Mouse (Mus musculus): ENCODE results near the gene Smg9. TPM values are rescaled to one million over a fixed set of nuclear protein-coding genes. Genes with fewer than 3 reads are reported as not detected.

The Smg9 gene
- polyA plus RNA-seq, 1 experiment from 2014 or later: 33.3 TPM

DNA sequence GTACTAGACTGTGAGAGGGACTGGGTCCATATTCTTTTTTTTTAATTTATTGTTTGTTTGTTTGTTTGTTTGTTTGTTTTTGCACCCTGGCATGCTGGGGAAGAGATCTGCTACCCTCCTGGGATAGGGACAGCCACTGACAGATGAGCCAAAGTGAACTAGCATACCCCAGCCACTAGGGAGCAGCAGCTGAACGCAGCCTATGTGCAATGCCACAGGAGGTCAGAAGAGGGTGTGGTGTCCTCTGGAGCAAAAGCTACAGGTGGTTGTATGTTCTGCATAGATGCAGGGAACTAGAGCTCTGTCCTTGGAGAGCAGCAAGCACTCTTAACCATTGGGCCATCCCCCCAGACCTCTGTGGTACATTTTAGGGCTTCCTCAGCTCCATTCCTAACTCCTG lies 42.4 kb downstream of the Smg9 start:
- peak; percentile 87 for DNase-seq (ENCODE audit: low spot score)

DNA sequence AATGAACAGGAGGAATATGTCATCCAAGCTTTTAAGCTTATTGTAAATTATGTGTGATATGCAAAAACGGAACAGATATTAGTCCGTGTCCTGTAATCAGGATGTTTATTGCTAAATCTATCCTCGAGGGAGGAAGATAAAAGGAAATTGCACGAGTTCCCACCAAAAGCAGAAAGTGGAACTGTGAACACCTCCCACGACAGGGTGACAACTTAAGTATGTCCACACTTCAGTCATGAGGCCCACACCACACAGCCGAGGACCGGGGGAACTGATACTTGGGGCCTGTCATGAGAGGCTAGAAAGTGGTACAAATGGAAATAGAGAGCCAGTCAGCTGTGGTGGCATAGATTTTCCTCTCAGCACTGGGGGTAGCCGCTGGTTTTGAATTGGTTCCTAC lies 42.9 kb downstream of the Smg9 start:
- DNase-seq (ENCODE audit: low spot score): no peak

DNA sequence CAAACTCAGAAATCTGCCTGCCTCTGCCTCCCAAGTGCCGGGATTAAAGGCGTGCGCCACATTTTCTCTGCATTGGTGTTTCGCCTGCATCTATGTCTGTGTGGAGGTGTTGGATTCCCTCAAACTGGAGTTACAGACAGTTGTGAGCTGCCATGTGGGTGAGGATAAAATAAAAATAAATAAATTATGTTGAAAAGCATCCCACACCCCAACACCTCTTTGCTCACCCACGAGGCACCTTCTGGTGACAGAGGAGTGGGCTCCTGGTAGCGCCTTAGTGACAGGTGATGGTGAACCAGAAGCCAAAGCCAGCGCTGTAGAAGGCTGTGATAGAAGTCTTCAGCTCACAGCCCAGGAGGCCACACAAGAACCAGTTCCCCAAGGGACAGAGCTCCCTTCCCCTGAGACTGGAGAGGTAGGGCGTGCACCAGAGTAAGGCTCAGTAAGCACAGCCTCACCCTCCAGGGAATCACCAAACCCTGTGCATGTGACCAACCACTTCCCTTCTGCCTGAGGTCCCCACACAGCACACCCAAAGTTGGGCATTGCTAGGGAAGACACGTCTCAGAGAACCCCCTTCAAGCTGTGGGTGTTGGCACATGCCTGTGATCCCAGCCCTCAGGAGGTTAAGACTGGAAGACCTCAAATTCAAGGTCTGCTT lies 46.0 kb downstream of the Smg9 start:
- DNase-seq (ENCODE audit: low spot score): no peak

DNA sequence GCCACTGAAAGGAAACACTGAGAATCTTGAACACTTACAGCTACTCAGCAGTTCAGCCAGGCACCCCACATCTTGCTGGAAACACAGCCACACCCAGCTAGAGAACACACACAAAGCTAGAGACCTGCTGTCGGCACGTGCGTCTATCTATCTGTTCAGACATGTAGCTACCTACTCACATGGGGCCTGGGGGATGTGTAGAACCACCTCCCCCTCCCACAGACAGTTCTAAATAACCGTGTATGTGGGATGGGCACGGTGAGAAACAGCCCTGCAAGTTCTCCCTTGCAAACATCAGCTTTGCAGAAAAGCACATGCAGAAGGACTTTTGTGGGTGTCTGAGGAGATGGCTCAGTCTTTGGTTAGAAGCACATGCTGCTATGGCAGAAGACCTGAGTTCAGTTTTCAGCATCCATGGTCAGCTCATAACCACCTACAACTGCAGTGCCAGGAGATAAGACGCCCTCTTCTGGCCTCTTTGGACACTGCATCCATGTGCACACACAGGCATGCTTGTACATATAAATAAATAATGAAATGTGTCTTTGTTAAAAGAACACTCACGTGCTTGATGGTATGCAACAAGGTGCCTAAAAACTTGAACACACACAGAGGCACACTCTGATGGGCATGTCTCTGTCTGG lies 47.4 kb downstream of the Smg9 start:
- DNase-seq (ENCODE audit: low spot score): no peak

DNA sequence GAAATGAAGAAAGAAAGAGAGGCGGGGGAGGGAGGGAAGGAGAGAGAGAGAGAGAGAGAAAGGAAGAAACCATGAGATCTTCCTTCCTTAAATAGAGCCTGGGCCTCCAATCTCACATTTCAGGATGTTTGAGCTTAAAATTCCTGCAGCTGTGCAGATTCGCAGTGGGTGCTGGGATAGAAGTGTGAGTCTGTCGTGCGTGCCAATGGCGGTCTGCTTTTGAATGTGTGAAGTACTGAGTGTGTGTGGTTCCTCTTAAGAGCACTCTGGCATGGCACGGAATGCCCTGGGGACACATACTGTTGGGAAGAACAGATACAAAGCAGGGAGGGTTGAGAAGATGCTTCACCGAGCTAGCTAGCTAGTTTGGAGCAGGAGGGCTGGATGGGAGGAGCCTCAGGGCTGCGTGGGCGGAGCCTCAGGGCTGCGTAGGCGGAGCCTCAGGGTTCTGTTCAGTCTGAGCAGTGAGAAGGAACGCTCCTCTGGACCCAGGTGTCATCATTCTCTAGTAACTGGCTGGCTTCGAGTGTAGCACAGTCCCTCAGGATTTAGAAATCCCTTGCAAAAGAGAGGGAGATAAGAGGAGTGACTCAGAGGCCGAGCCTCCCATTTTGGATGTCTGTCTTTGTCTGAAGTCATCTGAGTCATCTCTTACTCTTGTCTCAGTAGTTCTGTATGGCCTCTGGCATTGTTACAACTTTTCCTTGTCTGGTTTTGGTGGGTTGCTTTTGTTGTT lies 49.5 kb downstream of the Smg9 start:
- DNase-seq (ENCODE audit: low spot score): no peak

DNA sequence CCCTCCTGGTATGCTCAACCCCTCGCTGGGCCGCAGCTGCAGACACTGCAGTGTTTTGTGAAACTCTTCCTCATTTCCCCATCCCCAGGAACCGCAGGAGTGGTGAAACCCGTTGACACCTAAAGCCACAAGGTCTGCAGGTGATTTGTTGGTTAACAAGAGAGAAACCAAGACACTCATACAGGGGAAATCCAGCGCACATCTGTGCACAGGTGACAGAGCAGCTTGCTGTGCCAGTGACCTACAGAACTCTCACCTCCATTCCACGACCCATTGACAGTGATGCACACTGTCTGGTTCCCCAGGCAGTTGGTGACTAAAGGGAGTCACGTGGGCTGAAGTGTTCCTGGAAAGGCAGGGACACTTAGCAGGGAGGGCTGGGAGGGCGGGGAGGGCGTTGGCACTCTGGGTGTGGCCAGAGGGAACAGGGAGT lies 51.2 kb downstream of the Smg9 start:
- peak; percentile 64 for DNase-seq (ENCODE audit: low spot score)

DNA sequence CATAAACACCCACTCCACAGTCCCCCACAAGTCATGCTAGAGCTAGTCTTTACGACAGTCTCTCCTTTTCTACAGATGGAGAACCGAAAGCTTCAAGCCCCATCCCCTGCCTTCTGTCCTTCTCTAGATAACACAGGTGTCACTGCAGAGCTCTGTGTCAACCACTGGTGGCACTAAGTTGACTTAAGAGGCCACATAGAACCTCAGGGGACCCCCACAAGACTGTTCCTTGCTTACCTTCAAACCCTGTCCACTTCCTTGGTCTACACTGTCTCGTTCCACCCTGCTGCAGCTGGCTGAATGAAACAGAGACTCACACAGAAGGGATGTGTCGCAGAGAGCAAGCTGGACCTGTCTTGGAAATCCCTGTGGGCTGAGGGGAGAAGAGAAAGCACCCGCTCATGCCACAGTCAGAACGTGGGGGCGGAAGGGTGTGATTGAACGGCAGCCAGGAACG lies 52.5 kb downstream of the Smg9 start, which contains the start of gene Irgc1:
Gene Irgc1 (minus strand): TSS at position 443 of the 457 bp plus-strand sequence.
- DNase-seq (ENCODE audit: low spot score): peak; percentile 55

DNA sequence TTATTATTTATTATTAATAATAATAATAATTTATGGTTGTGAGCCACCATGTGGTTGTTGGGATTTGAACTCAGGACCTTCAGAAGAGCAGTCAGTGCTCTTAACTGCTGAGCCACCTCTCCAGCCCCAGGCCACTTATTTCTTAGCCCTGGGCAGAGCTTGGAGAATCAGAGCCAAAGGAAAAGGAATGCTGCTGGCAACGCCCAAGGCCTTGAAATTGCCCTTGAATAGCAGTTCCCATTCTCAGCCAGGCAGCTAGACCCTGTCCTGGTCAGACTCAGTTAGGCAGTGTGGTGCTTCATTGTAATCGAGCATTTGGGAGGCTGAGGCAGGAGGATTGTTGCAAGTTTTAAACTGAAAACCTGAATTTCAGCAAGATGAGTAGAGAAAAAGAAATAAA lies 54.8 kb downstream of the Smg9 start:
- no peak for DNase-seq (ENCODE audit: low spot score)

DNA sequence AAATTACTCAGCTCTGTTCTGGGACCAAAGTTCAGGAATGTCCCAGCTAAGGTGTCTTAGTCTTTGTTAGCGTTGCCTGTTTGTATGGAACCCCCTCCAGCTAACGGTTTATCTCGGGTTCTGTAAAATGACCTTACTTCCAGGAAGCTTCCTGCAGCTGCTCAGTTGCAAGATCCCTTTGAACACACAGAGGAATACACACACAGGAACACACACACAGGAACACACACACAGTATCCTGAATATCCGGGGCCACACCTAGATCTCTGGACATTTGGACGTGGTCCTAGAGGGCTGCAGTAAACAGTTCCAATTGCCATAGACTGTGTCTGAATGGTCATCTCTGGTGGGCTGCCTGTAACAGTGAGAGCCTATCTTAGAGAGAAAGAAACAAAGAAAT lies 56.3 kb downstream of the Smg9 start:
- no peak for DNase-seq (ENCODE audit: low spot score)

DNA sequence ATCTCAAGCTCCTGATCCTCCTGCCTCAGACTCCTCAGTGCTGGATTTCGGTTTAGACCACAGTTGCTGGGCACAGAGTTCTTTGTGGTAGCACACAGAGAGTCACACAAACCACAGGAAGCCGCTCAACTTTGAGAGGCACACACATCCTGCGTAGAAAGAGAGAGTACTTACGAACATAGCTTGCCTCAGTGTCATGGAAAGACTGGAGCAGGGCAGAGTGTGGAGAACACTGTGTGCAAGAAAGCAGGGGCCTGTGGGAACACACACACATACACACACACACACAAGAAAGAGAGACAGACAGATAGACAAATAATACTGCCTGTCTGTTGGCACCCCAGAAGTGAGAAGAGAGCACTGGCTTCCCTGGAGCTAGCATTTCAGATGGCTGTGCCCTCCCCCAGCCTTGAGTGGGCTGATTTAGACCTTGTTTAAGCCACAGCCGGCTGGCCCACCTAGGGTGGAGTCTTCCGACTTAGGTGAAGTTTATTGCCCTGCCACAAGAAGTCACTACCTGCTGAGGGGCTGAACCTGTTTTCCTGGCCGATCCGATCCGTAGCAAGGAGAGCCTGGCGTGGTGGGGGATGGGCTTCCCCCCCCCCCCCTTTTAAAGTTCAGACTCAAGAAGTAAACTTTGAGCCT lies 58.4 kb downstream of the Smg9 start:
- DNase-seq (ENCODE audit: low spot score): peak; percentile 92

DNA sequence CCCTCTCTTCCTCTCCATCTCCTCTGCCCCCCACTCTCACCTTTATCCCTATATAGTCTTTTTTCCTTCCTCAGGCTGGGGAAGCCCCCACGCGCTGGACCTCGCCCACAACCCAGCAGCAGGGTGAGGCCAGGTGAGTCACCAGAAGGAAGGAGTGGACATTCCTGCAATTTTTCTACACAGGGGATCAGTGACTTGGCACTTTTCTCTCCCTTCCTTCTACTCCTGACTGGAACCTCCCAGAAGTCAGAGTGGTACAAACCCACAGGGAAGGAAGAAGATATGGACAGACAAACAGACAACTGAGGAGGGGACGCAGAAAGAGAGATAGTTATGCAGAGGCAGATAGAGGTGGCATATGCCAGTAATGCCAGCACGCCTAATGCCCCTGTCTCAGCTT lies 60.0 kb downstream of the Smg9 start:
- no peak for DNase-seq (ENCODE audit: low spot score)

DNA sequence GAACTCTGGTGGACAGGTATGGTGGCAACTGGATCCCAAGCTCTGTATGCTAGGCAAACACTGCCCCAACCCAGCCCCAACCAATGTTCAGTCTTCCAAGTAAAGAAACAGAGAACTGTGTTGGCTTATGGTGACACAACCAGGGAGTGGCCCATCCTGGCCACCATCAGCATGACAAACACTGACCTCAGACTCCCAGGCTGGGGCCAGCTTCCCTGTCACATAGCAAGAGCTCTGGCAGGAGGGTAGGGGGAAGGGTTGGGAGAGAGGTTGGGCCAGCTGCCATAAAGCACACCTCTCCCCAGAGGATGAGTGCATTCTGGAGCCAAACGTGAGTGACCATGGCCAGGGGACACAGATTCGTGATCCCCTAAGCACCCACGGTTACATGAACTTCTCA lies 60.4 kb downstream of the Smg9 start:
- DNase-seq (ENCODE audit: low spot score): no peak

DNA sequence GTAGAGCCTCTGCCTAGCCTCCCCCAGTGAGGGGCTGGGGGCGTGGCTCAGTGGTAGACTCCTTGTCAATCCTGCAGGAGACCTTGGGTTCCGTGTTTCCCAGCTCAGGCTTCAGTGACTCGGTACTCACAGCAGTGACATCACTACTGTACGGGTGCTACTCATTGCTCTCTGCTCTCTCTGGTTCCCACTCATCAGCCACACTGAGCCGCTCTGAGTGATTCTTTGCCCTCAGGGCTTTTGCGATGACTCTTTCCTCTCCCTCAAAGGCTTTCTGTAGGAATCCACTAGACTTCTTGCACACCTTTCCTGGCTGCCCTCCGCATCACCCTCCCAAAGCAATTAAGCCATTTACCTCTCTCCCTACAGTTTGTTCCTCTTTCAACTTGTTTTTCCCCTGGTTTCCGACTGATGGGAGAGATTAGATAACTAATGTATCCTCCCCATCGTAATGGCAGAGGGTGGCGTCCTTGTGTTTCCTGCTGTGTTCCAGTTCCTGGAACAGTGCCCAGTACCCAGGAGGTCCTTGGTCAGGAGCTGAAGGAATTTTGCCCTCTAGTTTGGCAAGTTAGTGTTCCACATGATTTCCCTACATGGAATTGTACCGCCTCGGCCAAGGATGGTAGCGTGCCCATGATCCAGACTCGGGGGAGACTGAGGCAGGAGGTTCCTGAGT lies 62.1 kb downstream of the Smg9 start:
- DNase-seq (ENCODE audit: low spot score): no peak

DNA sequence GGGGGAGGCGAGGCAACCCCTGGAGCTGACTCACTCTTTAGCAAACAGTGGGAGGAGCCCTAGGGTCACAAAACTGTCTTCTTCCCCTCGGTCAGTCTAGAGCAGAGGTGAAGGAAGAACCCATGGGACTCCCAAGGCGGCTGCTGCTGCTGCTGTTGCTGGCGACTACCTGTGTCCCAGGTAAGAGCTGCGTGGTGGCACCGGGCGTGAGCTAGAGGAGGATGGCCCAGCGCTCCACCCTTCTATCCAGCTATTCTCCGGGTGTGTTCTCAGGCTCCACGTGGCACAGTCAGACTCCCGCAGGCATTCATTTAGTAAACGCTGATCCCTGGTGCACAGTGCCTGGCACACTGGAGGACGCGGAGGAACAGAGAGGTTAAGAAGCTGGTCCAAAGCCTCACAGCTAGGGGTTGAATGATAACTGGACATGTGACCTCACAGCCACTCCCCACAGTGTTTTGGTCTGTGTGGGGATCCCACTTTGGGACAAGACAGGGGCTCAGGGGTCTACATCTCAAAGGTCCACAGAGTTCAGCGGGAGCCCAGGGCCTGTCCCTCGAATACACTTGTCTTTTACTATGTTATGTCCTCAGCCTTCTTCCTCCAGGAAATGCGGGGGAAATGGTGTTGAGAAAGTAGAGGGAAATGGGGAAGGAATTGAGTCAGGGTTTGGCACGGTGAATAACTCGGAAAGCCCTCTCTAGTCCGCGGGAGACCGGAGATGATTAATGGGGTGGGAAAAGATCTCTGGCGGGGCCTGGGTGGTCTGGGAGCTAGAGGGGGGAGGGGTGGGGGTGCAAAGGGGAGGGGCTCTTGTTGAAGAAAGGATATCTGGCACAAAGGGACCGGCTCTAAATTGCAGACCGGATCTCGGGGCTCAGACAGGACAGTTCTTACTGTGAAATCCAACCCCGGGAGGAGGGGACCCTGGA lies 63.2 kb downstream of the Smg9 start, which contains the start of gene Plaur:
Gene Plaur (plus strand): TSS at position 97 of the 932 bp plus-strand sequence.
- no peak for DNase-seq (ENCODE audit: low spot score)

DNA sequence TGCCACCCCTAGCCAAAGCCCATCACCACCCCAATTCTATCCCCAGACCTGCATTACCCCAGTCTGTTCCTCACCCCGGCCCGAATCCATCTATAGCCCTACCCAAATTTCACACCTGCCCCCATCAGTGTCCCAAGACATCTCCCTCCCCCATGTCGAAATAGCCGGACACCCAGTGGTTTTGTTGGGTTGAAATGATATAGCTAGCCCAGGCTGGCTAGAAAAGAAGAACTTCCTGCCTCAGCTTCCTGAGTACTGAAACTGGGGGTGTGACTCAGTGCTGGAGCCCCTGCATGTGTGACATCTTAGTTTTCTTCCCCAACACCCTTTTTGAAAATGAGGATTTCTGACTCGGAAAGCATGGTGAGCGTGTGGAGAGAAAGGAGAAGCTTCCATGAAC lies 67.4 kb downstream of the Smg9 start:
- no peak for DNase-seq (ENCODE audit: low spot score)

DNA sequence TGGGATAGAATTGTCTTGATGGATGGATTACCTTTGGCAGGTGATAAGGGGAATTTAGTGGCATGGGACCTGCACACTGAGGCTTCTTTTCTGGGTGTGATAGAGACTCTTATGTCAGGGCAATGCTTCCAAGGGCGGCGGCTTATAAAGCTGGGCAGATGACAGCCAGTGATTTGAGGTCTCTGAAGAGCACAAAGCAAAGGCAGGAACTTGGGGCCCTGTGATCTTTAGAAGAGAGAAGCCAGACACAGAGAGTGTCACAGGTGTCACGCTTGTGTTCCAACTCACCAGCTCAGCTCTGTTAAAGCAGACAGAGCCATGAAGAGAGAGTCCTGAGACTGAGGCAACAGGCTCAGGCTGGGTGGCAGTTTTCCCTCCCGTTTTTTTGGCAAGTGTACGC lies 68.5 kb downstream of the Smg9 start:
- peak; percentile 81 for DNase-seq (ENCODE audit: low spot score)

DNA sequence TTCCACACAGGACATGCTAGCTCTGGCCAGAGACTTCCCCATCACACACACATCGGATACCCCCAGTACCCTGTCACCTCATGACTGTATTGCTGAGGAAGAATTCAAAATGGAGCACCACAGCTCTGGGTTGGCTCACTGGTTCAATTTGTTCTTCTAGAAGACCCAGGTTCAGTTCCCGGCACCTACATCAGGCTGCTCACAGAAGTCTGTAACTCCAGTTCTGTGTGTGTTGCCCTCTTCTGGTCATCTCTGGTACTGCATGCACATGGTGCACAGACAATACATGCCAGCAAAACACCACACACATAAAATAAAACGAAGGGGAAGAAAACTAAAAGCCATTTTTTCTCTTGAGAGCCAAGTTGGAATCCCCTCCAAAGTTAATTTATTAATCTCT lies 69.7 kb downstream of the Smg9 start:
- no peak for DNase-seq (ENCODE audit: low spot score)

DNA sequence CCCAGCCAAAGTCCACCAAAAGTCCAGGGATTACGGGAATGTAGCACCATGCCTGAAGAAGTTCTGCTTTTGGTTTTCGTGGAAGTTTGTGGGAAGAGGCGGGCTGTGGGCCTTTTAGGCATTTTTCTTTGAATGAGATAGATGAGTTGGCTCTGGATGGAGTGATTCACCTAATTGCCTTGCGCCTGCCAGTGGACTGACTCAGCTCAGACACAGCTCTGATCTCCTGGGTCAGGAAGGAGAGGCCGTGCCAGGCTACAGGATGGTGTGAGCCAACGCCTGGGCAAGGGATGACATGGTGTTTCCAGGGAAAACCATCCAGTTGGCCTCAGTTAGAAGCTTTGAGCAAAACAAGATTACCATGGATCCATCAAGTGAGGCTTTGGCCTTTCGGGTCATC lies 70.9 kb downstream of the Smg9 start:
- no peak for DNase-seq (ENCODE audit: low spot score)
